Mouse (Mus musculus): ENCODE data around the gene Gm45015.
"Not testable (repeated sequence)": the region's sequence is repeated elsewhere in the genome, so short reads cannot be mapped to it uniquely, and the experiment has no call there.

The Gm45015 gene

DNA sequence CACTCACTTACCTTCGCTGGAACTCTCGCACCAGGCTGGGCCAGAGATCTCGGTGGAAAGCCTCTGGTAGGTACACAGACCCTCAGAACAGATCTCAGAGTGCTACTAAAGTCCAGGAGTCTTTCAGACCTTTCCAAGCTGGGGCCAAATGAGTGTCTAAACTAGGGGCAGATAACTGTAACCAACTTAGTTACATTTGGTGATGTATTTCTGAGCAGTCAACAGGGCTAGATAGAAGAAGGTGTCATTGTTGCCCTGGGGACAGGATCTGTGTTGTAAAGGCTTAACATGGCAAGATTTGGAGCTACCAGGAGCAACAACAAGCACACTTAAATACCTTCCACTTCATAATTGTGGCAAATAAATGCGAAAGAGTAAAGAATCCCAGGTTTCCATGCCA lies at the start of gene Gm45015:
Gene Gm45015 (minus strand): TSS at position 101 of the 400 bp plus-strand sequence.
- DNase-seq (ENCODE audit: low read depth, low spot score): no peak

DNA sequence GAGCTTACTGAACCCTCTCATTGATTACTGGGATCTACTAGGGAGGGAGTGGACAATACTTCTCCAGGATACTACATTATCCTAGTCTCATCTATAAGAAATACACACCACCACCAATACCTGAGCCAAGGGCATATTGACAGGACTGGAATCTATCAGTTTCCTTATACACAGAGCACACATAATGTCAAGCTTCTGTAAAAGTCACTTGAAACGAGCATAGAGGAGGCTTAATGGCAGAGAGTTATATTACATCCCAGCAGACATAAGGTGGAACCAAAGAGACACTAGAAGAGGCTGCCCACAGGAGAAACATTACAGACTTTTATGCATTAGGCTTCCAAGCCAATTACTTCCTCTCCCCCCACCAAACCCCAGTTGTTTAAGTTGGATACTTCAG lies 48.3 kb upstream of the Gm45015 start:
- no peak for DNase-seq (ENCODE audit: low read depth, low spot score)

DNA sequence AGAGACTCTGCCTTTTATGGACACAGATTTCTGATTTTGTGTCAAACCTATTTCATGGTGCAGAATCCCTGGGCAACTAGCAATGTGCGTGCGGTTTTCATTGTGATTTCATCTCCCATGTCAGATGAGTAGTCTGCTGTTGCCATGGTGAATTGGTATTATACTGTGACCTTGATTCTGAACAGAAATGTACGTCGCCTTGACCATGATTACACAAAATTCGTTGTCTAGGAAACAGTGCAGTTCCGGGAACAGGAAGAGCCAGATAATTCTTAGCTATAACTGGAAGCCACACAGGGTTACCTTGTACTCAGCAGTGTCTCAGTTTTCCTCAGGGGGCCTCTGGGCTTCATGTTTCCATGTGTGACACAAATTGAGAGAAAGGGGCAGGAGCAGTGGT lies 47.8 kb upstream of the Gm45015 start:
- DNase-seq (ENCODE audit: low read depth, low spot score): peak; percentile 49

DNA sequence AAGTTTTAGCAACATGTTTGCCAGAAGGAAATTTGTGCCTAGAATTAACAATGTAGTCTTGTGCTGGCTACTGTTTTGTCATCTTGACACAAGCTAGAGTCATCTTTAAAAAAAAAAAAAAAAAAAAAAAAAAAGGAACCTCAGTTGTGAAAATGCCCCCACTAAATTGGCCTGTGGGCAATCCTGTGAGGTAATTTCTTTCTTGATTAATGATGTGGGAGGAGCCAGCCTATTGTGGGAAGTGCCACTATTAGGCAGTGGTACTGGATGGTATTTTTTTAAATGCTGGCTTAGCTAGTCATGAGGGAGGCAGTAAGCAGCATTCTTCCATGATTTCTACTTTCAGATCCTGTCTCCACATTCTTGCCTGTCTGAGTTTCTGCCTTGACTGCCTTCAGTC lies 26.7 kb upstream of the Gm45015 start:
- DNase-seq (ENCODE audit: low read depth, low spot score): no peak

DNA sequence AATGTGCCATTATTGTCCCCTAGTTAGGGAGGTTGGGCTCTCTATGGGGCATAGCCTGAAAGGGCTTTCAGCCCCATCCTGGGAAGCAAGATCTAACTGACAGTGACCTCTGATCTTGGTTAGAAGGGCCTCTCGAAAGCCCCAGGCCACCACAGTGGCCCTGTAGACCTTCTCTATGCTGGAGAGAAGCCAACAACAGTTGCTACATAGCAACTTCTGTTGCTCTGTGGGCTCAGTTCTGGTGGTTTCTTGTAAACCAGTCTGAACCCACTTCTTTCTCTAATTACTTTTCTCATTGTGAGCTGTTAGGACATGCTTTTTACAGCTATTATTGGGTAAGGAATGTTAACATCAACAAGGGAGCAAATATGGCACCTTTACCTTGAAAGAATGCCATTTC lies 20.1 kb upstream of the Gm45015 start:
- no peak for DNase-seq (ENCODE audit: low read depth, low spot score)

DNA sequence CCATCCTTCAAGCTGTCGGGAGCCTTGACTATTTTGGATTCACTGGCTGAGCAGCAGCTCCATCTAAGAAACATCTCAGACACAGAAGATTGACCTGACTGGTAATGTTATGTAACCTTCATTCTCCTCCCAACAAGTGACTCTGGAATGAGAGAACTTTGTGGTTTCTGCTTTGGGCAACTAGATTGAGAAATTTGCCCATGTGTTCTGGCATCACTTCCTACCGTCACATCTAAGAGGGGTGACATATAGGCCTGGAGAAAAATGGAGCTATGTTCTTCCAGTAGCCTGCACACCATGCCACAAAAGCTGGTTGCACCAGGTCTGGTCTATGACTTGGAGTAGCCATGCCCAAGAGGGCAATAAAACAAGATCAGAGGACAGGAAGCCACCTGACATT lies 19.5 kb upstream of the Gm45015 start:
- no peak for DNase-seq (ENCODE audit: low read depth, low spot score)

DNA sequence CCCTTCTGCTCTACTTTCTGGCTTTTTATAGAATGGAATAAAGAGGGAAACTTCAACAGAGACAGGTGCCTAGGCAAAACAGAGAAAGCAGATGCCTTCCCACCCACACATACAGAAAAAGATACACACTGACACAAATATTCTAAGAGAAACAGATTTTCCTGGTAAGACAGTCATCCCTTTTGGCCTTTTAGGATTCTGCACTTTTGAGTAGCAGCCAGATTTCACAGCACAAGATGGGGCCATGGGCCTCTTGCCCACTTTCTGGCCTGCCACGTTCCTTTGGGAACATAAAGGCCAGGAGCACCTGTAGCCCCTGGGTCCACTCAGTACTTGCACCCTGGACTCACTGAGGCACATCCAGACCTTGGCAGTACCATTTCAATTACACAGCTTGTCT lies 7.7 kb upstream of the Gm45015 start:
- DNase-seq (ENCODE audit: low read depth, low spot score): peak; percentile 64

DNA sequence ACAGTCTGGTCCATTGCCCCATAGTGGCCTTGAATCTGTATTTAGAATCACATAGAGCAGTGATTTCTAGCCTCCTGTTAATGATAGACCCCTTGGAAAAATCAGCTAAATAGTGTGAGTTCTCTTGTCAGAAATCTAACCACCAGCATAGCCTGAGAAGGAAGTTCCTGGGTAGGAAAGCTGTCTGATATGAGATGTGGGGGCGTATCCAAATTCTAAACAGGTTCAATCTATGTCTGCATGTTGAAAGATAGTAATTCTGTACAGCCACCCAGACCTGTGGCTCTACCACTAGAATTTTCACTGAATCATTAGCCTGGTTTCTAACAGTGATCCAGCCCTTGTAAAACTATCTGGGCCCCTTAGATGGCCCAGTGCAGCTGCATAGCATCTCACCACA lies 7.2 kb upstream of the Gm45015 start:
- no peak for DNase-seq (ENCODE audit: low read depth, low spot score)

DNA sequence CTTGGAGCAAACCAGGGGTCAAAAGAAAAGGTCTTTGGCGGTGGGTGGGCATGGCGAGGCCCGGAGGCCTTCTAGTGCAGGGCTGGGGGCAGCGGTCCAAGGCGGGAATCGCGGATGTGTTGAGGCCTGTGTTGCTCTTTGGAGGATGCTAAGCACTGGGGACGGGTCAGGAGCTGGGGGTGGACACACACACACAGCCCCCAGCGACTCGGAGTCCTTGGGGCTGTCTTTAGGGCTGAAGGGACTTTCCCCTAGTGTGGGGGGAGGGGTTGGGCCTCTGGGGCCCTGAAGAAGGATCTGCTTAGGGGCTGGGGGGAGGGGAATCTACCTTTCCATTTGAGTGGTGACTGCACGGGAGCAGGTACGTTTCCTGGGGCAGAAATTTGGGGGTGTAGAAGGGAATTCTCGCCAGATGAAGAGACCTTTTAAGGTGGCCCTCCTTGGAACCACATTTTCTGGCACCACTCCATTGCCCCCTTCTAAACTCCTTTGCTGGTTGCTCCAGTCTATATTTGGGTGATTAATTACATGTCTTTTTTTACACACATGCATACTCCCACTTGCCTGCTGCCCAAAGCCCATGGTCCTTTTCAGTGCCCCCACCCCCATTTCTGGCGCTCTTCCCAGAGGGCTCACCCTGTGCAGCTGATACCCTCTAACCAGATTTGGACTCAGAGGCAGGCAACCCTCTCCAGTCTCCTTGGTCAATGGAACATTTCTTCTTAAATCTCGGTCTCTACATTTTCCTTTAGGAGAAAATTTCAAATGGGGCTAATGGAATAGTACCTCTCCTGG lies 6.5 kb upstream of the Gm45015 start:
- no peak for DNase-seq (ENCODE audit: low read depth, low spot score)

DNA sequence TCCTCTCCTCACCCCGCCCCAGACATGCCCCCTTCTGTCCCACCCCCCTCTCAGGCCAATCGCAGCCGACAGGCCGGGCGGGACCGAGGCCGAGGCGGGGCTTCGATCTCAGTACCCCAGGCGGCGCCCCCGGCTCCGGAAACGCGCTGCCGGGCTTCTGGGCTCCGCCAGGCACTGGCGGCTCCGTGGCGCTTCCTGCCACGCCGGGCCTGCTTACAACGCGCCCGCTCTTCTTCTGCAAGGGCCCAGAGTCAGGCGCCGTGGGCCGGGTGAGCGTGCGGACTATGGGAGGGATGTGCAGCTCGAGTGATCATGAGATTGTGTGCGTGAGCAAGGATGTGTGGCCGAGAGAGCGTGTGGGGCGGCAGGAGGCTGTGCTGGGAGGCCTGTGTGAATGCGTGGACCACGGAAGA lies 5.8 kb upstream of the Gm45015 start, which contains the start of gene Zfp275:
Gene Zfp275 (plus strand): TSS at position 139 of the 413 bp plus-strand sequence.
- peak; percentile 88 for DNase-seq (ENCODE audit: low read depth, low spot score)

DNA sequence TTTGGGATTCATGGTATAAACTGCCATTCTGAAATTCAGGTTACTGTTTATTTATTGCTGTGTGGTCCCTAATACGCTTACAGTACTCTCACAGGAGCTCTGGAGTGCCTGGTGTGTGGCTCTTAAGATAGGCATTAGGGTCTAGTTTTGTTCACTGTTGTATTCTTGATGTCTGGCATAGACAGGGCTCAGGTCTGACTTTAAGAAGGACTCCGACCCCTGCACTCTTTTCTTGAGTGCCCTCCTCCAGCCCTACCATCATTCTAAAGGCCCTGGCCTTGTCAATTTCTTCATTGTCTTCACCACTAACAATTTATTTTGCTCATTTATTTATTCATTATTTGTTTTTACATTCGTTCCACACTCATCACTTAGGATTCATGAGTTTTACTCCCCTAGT lies 5.4 kb upstream of the Gm45015 start:
- no peak for DNase-seq (ENCODE audit: low read depth, low spot score)

DNA sequence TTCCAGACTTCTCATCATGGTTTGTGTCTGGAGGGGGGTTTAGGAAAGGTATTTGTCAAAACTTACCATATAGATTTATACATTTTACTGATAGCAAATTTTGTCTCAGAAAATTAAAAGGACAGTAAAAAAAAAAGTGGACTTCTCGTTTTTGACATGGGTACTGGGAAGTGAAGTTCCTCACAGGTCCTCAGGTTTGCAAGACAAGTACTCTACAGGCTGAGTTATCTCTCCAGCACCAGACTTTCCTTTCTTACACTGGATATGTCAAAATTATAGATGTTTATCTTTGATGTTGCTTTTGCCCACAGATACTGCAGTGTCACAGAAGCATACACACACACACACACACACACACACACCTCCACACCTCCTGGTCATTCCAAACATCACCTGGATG lies 4.8 kb upstream of the Gm45015 start:
- DNase-seq (ENCODE audit: low read depth, low spot score): no peak

DNA sequence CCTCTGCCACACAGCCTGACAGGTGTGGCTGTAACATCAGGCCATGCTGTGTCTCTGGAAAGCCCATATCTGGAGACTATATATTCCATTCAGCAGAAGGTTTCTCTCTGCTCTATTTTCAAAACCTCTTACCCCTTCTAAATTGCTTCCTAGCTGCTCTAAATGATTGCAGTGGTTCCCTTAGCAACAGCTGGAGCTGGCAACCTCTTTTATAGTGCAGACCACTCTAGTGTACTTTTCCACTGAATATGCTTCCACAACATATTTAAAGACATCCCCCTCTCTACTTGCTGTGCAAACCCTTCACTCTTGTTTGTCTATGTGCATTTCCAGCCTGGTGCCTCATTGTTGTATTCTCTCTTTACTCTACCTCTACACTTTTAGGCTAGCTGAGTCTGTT lies 3.1 kb downstream of the Gm45015 start:
- DNase-seq (ENCODE audit: low read depth, low spot score): no peak

DNA sequence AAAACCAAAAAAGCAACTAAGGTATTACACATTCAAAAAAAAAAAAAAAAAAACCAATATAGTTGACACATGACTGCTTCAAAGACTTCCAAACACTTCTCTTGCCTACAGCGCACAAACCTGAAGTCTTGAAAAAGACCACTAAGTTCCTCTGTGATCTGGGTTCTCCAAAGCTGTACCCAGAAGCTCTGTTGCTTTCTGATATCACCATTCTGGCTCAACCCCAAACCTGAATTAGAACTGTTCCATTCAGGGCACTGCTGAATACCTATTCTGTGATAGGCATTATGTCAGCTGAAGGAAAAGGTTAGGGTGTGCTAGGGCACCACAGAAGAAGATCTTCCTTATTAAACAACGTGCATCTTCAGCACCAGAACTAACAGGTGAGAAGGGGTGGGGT lies 9.4 kb downstream of the Gm45015 start:
- no peak for DNase-seq (ENCODE audit: low read depth, low spot score)

DNA sequence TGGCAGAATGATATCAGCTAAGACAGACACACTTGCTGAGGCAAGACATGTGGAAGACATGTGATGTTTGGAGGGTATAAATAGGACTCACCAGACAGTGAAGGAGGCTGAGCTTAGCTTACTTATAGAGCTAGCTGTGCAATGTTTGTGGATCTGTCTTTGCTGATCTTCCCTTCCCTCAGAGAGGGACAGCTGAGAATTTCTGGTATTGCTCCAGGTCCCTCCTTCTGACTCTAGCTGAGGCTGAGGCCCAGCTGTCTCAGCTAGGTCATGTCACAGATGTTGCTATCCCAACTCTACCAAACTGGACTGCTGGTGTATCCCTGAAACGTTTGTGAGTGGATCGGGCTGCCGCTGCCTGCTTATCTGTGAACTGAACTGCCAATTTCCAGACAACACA lies 15.6 kb downstream of the Gm45015 start:
- no peak for DNase-seq (ENCODE audit: low read depth, low spot score)

DNA sequence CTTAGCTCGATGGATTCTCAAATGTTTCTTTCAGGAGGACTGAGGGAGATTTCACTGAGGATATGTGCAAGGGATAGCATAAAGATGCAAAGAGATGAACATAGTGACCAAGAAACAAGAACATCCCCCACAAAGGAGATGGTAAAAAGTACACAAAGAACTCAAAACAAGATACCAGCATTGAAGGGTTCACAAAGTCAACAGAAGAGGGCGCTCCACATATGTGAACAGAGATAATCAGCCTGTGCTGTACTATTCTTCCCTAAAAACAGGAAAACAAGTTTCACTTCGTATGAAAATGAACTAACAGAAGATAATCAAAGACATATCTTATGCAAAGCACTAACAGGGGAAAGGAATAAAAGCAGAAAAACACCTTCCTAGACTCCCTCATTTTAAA lies 24.1 kb downstream of the Gm45015 start:
- DNase-seq (ENCODE audit: low read depth, low spot score): peak; percentile 62

DNA sequence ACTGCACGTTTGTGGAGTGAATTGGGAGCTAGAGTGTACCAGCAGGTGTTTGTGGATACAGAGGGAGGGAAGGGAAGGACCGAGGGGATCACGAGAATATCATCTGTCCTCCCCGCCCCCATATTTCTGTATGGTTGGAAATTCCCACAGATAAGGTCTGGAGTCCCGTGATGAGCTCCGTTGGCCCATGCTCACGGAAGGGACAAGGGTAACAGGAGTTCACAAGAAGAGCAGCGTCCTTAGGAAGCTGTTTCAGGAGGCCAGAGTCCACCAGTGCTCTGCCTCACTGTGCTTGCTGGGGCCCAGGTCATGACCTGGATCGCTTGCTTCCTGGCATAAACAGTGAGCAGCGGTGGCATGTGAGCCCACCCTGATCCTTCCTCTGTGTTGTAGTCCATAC lies 40.9 kb downstream of the Gm45015 start:
- DNase-seq (ENCODE audit: low read depth, low spot score): not testable (repeated sequence)

DNA sequence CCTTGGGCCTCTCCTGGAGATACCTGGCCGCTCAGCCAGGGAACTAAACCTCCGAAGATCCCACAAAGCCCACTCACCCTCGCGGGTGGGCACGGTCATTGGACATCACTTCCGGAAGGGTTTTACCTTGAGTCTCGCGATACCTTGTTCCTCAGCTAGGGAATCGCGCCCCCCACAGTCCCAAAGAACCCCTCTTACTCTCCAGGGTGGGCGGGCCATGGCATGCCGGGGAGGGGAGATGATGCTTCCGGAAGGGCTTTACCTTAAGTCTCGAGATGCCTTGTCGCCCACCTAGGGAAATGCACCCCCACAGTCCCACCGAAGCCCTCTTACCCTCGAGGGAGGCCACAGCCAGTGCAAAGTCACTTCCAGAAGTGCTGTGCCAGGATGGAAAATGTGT lies 43.8 kb downstream of the Gm45015 start, which contains the start of the genes Xlr5a and Xlr5c:
Gene Xlr5a (minus strand): TSS at position 101 of the 400 bp plus-strand sequence.
Gene Xlr5c (minus strand): TSS at position 101 of the 400 bp plus-strand sequence.
- DNase-seq (ENCODE audit: low read depth, low spot score): not testable (repeated sequence)
